Mouse (Mus musculus) stomach, embryonic 15.5 days (tissue): ENCODE measurements around the gene Gm9945. TPM values are rescaled to one million over a fixed set of nuclear protein-coding genes. Genes with fewer than 3 reads are reported as not detected.

ENCODE experiments used
- ATAC-seq: fragments of 200-750 bp; cut with Nextera tagmentation; 2 replicates; pipeline ENCODE4 v1.8.0; 2017; ENCODE audit warnings: low read depth, moderate number of reproducible peaks, moderate TSS enrichment; ENCODE audit not compliant: insufficient read depth, low FRiP score
- H3K27ac ChIP-seq: fragments of 300-500 bp; sonication (generic); 2 replicates; pipeline ENCODE4 v1.5.1; 2015; ENCODE audit warnings: mild to moderate bottlenecking, inconsistent platforms
- H3K27me3 ChIP-seq: fragments of 300-500 bp; sonication (generic); replicated peaks from 2 replicates; pipeline ENCODE4 v1.6.1; 2015; ENCODE audit warnings: inconsistent platforms
- H3K36me3 ChIP-seq: fragments of 300-500 bp; sonication (generic); 2 replicates; pipeline ENCODE4 v1.6.1; 2015; ENCODE audit warnings: inconsistent platforms
- H3K4me1 ChIP-seq: fragments of 300-500 bp; sonication (generic); 2 replicates; pipeline ENCODE4 v1.6.1; 2015; ENCODE audit warnings: inconsistent platforms
- H3K4me2 ChIP-seq: fragments of 300-500 bp; sonication (generic); 2 replicates; pipeline ENCODE4 v1.6.1; 2015; ENCODE audit warnings: mild to moderate bottlenecking, inconsistent platforms
- H3K4me3 ChIP-seq: fragments of 300-500 bp; sonication (generic); replicated peaks from 2 replicates; pipeline ENCODE4 v1.5.1; 2015; ENCODE audit warnings: inconsistent platforms
- H3K9ac ChIP-seq: fragments of 300-500 bp; sonication (generic); 2 replicates; pipeline ENCODE4 v1.6.1; 2015; ENCODE audit warnings: inconsistent platforms
- H3K9me3 ChIP-seq: fragments of 300-500 bp; sonication (generic); 2 replicates; pipeline ENCODE4 v1.6.1; 2016; ENCODE audit warnings: inconsistent platforms
- WGBS: fragments of 180-500 bp; shearing (Covaris S2); methylation state at CpG from one replicate; pipeline ENCODE4 v1.1.7; 2015; 5-methylcytosine and 5-hydroxymethylcytosine counted together
- polyA plus RNA-seq: library from polyadenylated mRNA; unstranded; fragments of >200 nt; fragmentation: Nextera tagmentation; extraction: Ambion mirVana; gene quantifications from 2 replicates; pipeline ENCODE4 v1.2.1, GENCODE M21; 2015

The Gm9945 gene
- not detected in 2 replicates for polyA plus RNA-seq

- ATAC-seq = peak; percentile 70
- Histone ChIP-seq H3K4me3 (peak within 1 kb of the TSS; percentile 46), H3K4me1 (peaks cover 17% of the 10 kb centered on the region), H3K36me3 (no peaks in the 10 kb centered on the region), H3K27ac (no peak within 1 kb of the TSS), H3K9me3 (no peaks in the 10 kb centered on the region), H3K27me3 (peaks cover 53% of the 10 kb centered on the region), H3K4me2 (peak within 1 kb of the TSS; percentile 91), H3K9ac (0 out of 2 replicates have a peak within 1 kb of the TSS, but pooled peaks have one; percentile 5)
- WGBS = 2% methylated on average over 40 of the region's 40 CpGs
Measured at GRCm38 (mm10) chr11:53479783-53480301, at the start of gene Gm9945, which contains the start of gene Sowaha. Gene Gm9945, plus strand, starts transcription at chr11:53480166. Gene Sowaha, minus strand, starts transcription at chr11:53480274.

- Histone ChIP-seq H3K4me3 (peak overlapping the region; percentile 80), H3K27me3 (no peaks in the 10 kb centered on the region), H3K36me3 (peaks cover 7% of the 10 kb centered on the region; the same call in 1 of the 2 replicates), H3K27ac (peak overlapping the region; percentile 67), H3K9ac (peak overlapping the region; percentile 72), H3K4me2 (peak overlapping the region; percentile 70), H3K4me1 (peaks cover 8% of the 10 kb centered on the region; the same call in 1 of the 2 replicates), H3K9me3 (no peaks in the 10 kb centered on the region)
- WGBS = under 1% methylated on average over 34 of the region's 34 CpGs
- ATAC-seq = peak; percentile 8; the same call in 1 of the 2 replicates
Measured at GRCm38 (mm10) chr11:53430300-53430669, 49.7 kb upstream of the Gm9945 start.

GRCm38 (mm10) chr11:53430670-53431346, 49.2 kb upstream of the Gm9945 start, which contains the start of the genes Uqcrq and Gdf9:
Gene Uqcrq, minus strand, starts transcription at chr11:53430831.
Gene Gdf9, plus strand, starts transcription at chr11:53431023.
- WGBS = 0% methylated on average over 44 of the region's 44 CpGs
- H3K27me3 ChIP-seq = no peaks in the 10 kb centered on the region
- peak within 1 kb of the TSS; percentile 72 for H3K9ac ChIP-seq
- H3K4me1 ChIP-seq = peaks cover 8% of the 10 kb centered on the region; the same call in 1 of the 2 replicates
- peak within 1 kb of the TSS; percentile 80 for H3K4me3 ChIP-seq
- no peaks in the 10 kb centered on the region for H3K9me3 ChIP-seq
- H3K27ac ChIP-seq = peak within 1 kb of the TSS; percentile 67
- peaks cover 7% of the 10 kb centered on the region; the same call in 1 of the 2 replicates for H3K36me3 ChIP-seq
- ATAC-seq = peak; percentile 93
- peak within 1 kb of the TSS; percentile 70 for H3K4me2 ChIP-seq

GRCm38 (mm10) chr11:53431347-53432056, 48.5 kb upstream of the Gm9945 start:
- peaks cover 8% of the 10 kb centered on the region; the same call in 1 of the 2 replicates for H3K4me1 ChIP-seq
- no peak overlapping the region for H3K9ac ChIP-seq
- H3K27ac ChIP-seq = peak overlapping the region; percentile 67
- peaks cover 7% of the 10 kb centered on the region; the same call in 1 of the 2 replicates for H3K36me3 ChIP-seq
- H3K9me3 ChIP-seq = no peaks in the 10 kb centered on the region
- ATAC-seq = peak; percentile 31
- peak overlapping the region; percentile 80 for H3K4me3 ChIP-seq
- 11% methylated on average over 9 of the region's 9 CpGs for WGBS
- H3K4me2 ChIP-seq = peak overlapping the region; percentile 70
- no peaks in the 10 kb centered on the region for H3K27me3 ChIP-seq

- Histone ChIP-seq H3K36me3 (peaks cover 7% of the 10 kb centered on the region; the same call in 1 of the 2 replicates), H3K9me3 (no peaks in the 10 kb centered on the region), H3K4me1 (peaks cover 8% of the 10 kb centered on the region; the same call in 1 of the 2 replicates), H3K4me3 (no peak overlapping the region), H3K9ac (no peak overlapping the region), H3K4me2 (no peak overlapping the region), H3K27ac (no peak overlapping the region), H3K27me3 (no peaks in the 10 kb centered on the region)
- 50% methylated on average over 6 of the region's 6 CpGs for WGBS
- no peak for ATAC-seq
Measured at GRCm38 (mm10) chr11:53433057-53433456, 46.9 kb upstream of the Gm9945 start.

- Histone ChIP-seq H3K27me3 (no peaks in the 10 kb centered on the region), H3K36me3 (no peaks in the 10 kb centered on the region), H3K4me2 (no peak overlapping the region), H3K9me3 (no peaks in the 10 kb centered on the region), H3K4me1 (no peaks in the 10 kb centered on the region), H3K4me3 (no peak overlapping the region), H3K9ac (no peak overlapping the region), H3K27ac (no peak overlapping the region)
- no peak for ATAC-seq
- WGBS = 76% methylated on average over 8 of the region's 8 CpGs
Measured at GRCm38 (mm10) chr11:53435504-53435903, 44.5 kb upstream of the Gm9945 start.

- no peak overlapping the region for H3K9ac ChIP-seq
- no peaks in the 10 kb centered on the region for H3K4me1 ChIP-seq
- no peak for ATAC-seq
- no peaks in the 10 kb centered on the region for H3K36me3 ChIP-seq
- no peaks in the 10 kb centered on the region for H3K9me3 ChIP-seq
- H3K4me3 ChIP-seq = no peak overlapping the region
- no peaks in the 10 kb centered on the region for H3K27me3 ChIP-seq
- 78% methylated on average over 6 of the region's 6 CpGs for WGBS
- H3K27ac ChIP-seq = no peak overlapping the region
- no peak overlapping the region for H3K4me2 ChIP-seq
Measured at GRCm38 (mm10) chr11:53436338-53436737, 43.6 kb upstream of the Gm9945 start.

- H3K4me1 ChIP-seq = no peaks in the 10 kb centered on the region
- no peak overlapping the region for H3K9ac ChIP-seq
- H3K36me3 ChIP-seq = no peaks in the 10 kb centered on the region
- H3K4me3 ChIP-seq = no peak overlapping the region
- no peak overlapping the region for H3K27ac ChIP-seq
- no peaks in the 10 kb centered on the region for H3K27me3 ChIP-seq
- 21% methylated on average over 12 of the region's 12 CpGs for WGBS
- no peak overlapping the region for H3K4me2 ChIP-seq
- no peak for ATAC-seq
- H3K9me3 ChIP-seq = no peaks in the 10 kb centered on the region
Measured at GRCm38 (mm10) chr11:53441921-53442320, 38.0 kb upstream of the Gm9945 start.

GRCm38 (mm10) chr11:53443861-53444260, 36.1 kb upstream of the Gm9945 start:
- no peak for ATAC-seq
- WGBS = 31% methylated on average over 6 of the region's 6 CpGs
- H3K9me3 ChIP-seq = no peaks in the 10 kb centered on the region

GRCm38 (mm10) chr11:53445562-53445961, 34.4 kb upstream of the Gm9945 start:
- Histone ChIP-seq H3K9ac (no peak overlapping the region), H3K4me1 (no peaks in the 10 kb centered on the region), H3K36me3 (no peaks in the 10 kb centered on the region), H3K9me3 (no peaks in the 10 kb centered on the region), H3K4me3 (no peak overlapping the region), H3K27me3 (no peaks in the 10 kb centered on the region), H3K4me2 (no peak overlapping the region), H3K27ac (no peak overlapping the region)
- WGBS = 54% methylated on average over 13 of the region's 13 CpGs
- ATAC-seq = no peak

More at GRCm38 (mm10) chr11:53443861-53444260, 36.1 kb upstream of the Gm9945 start:
- Histone ChIP-seq H3K4me3 (no peak overlapping the region), H3K27me3 (no peaks in the 10 kb centered on the region), H3K9ac (no peak overlapping the region), H3K36me3 (no peaks in the 10 kb centered on the region), H3K27ac (no peak overlapping the region), H3K4me2 (no peak overlapping the region), H3K4me1 (no peaks in the 10 kb centered on the region)

- Histone ChIP-seq H3K27me3 (no peaks in the 10 kb centered on the region), H3K4me3 (no peak overlapping the region), H3K27ac (no peak overlapping the region), H3K4me2 (no peak overlapping the region), H3K36me3 (no peaks in the 10 kb centered on the region), H3K4me1 (no peaks in the 10 kb centered on the region), H3K9me3 (no peaks in the 10 kb centered on the region), H3K9ac (no peak overlapping the region)
- WGBS = 64% methylated on average over 13 of the region's 13 CpGs
- ATAC-seq = peak; percentile 14; the same call in 1 of the 2 replicates
Measured at GRCm38 (mm10) chr11:53446183-53446582, 33.8 kb upstream of the Gm9945 start.
